Mouse (Mus musculus) embryonic fibroblast, embryonic 13.5 days (primary cell): ENCODE measurements around the gene Trim38.

Experiments
- CTCF ChIP-seq: IDR thresholded peaks from 2 replicates; pipeline ENCODE4 v1.5.1; 2011; ENCODE audit warnings: mild to moderate bottlenecking, control low read depth, low read length, moderate library complexity, borderline replicate concordance; ENCODE audit not compliant: insufficient read depth
- POLR2A ChIP-seq: IDR thresholded peaks from 2 replicates; pipeline ENCODE4 v1.6.1; 2011; ENCODE audit warnings: low read depth, mild to moderate bottlenecking, control low read depth, low read length, moderate library complexity

GRCm38 (mm10) chr13:23765172-23765513 is 4.6 kb upstream of the Trim38 start:
- TF ChIP-seq CTCF, result no peak
- TF ChIP-seq POLR2A, result no peak
